Mouse (Mus musculus) adrenal gland (tissue): ENCODE results near the gene Inhbb.

ENCODE experiments used
- intact Hi-C: fragments of 180-260 bp; cut with DNase I; formaldehyde crosslinking; loops from one replicate; pipeline ENCODE4 v1.15.1; 2025

Inhbb gene

GRCm38 (mm10) chr1:119388664-119389396 lies 33.2 kb downstream of the Inhbb start:
- intact Hi-C loops, result loop anchor here (5.0 kb wide), 1 partner anchor 42 kb away; no protein-coding TSS in a partner anchor

GRCm38 (mm10) chr1:119386306-119386705 lies 35.7 kb downstream of the Inhbb start:
- intact Hi-C loops, result loop anchor here (5.0 kb wide), 1 partner anchor 39 kb away; no protein-coding TSS in a partner anchor

GRCm38 (mm10) chr1:119383916-119384315 lies 38.1 kb downstream of the Inhbb start:
- intact Hi-C loops, result no loop called here

- intact Hi-C loops, result no loop called here
Measured at GRCm38 (mm10) chr1:119380609-119381008, 41.4 kb downstream of the Inhbb start.

GRCm38 (mm10) chr1:119375376-119375775 lies 46.7 kb downstream of the Inhbb start:
- intact Hi-C loops, result no loop called here

- intact Hi-C loops, result no loop called here
Measured at GRCm38 (mm10) chr1:119367546-119367945, 54.5 kb downstream of the Inhbb start.

- intact Hi-C loops, result no loop called here
Measured at GRCm38 (mm10) chr1:119366315-119366714, 55.7 kb downstream of the Inhbb start.
